Mouse (Mus musculus): ENCODE measurements around the gene Ninj2. TPM values are rescaled to one million over a fixed set of nuclear protein-coding genes. Genes with fewer than 3 reads are reported as not detected.

The Ninj2 gene
- polyA plus RNA-seq, 1 experiment = not detected

- H3K9me3 ChIP-seq = no peaks in the 10 kb centered on the region
- H3K36me3 ChIP-seq (replicated peaks; ENCODE audit: low read length) = no peaks in the 10 kb centered on the region
- H3K4me1 ChIP-seq = peaks cover 31% of the 10 kb centered on the region
- TF ChIP-seq GATA1 (IDR thresholded peaks at IDR 0.05; ENCODE audit: borderline replicate concordance, low read length) (no peak), FLI1 (IDR thresholded peaks at IDR 0.05; ENCODE audit: low read length) (no peak)
- H3K4me3 ChIP-seq (replicated peaks) = no peak overlapping the region
- H3K27me3 ChIP-seq (replicated peaks) = no peaks in the 10 kb centered on the region
Measured at GRCm38 (mm10) chr6:120090712-120091248, 2.4 kb upstream of the Ninj2 start.

- Histone ChIP-seq H3K36me3 (replicated peaks; ENCODE audit: low read length) (no peaks in the 10 kb centered on the region), H3K27me3 (replicated peaks) (no peaks in the 10 kb centered on the region), H3K4me3 (replicated peaks) (no peak overlapping the region), H3K9me3 (no peaks in the 10 kb centered on the region), H3K4me1 (peaks cover 33% of the 10 kb centered on the region)
- TF ChIP-seq GATA1 (IDR thresholded peaks at IDR 0.05; ENCODE audit: borderline replicate concordance, low read length) (no peak), FLI1 (IDR thresholded peaks at IDR 0.05; ENCODE audit: low read length) (no peak)
Measured at GRCm38 (mm10) chr6:120091956-120092355, 1.2 kb upstream of the Ninj2 start.

DNA sequence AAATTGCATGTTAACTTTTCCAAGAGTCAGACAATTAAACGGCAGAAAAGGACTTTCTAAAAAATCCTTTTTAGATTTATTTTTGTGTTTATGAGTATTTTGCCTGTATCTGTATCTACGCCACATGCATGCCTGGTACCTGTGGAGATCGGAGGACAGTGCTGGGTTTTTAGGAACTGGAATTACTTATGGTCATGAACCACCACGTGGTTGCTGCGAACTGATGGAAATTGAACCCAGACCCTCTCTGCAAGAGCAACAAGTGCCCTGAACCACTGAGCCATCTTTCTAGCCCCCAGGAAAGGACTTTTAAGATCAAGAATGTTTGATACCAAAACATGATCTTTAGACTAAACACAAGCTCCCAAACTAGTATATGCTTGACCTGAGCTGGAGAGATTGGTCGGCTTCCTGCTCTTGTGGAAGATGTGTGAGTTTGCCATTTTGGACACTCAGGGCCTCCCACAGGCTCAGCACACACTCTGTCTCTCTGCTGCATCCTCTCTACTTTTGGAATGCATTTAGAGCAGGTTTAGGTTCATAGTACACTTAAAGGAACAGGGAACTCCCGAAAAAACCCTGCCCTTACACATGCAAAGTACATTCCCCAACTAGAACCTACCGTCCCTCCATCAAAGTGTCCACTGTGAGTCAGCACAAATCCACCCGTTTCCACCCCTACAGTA, 1.1 kb downstream of the Ninj2 start:
- TF ChIP-seq FLI1 (IDR thresholded peaks at IDR 0.05; ENCODE audit: low read length) (no peak), GATA1 (IDR thresholded peaks at IDR 0.05; ENCODE audit: borderline replicate concordance, low read length) (no peak)
- no peaks in the 10 kb centered on the region for H3K36me3 ChIP-seq (replicated peaks; ENCODE audit: low read length)
- peaks cover 38% of the 10 kb centered on the region for H3K4me1 ChIP-seq
- no peak overlapping the region for H3K4me3 ChIP-seq (replicated peaks)
- H3K9me3 ChIP-seq = no peaks in the 10 kb centered on the region
- H3K27me3 ChIP-seq (replicated peaks) = no peaks in the 10 kb centered on the region

- H3K36me3 ChIP-seq (replicated peaks; ENCODE audit: low read length) = no peaks in the 10 kb centered on the region
- peaks cover 38% of the 10 kb centered on the region for H3K4me1 ChIP-seq
- TF ChIP-seq FLI1 (IDR thresholded peaks at IDR 0.05; ENCODE audit: low read length) (no peak), GATA1 (IDR thresholded peaks at IDR 0.05; ENCODE audit: borderline replicate concordance, low read length) (no peak)
- no peak overlapping the region for H3K4me3 ChIP-seq (replicated peaks)
- H3K27me3 ChIP-seq (replicated peaks) = no peaks in the 10 kb centered on the region
- H3K9me3 ChIP-seq = no peaks in the 10 kb centered on the region
Measured at GRCm38 (mm10) chr6:120095096-120095495, 1.9 kb downstream of the Ninj2 start.

GRCm38 (mm10) chr6:120095501-120095900, 2.4 kb downstream of the Ninj2 start:
- Histone ChIP-seq H3K4me3 (replicated peaks) (no peak overlapping the region), H3K4me1 (peaks cover 38% of the 10 kb centered on the region), H3K36me3 (replicated peaks; ENCODE audit: low read length) (no peaks in the 10 kb centered on the region), H3K9me3 (no peaks in the 10 kb centered on the region), H3K27me3 (replicated peaks) (no peaks in the 10 kb centered on the region)
- no peak for TF ChIP-seq FLI1 (IDR thresholded peaks at IDR 0.05; ENCODE audit: low read length)
- TF ChIP-seq GATA1 (IDR thresholded peaks at IDR 0.05; ENCODE audit: borderline replicate concordance, low read length) = no peak

DNA sequence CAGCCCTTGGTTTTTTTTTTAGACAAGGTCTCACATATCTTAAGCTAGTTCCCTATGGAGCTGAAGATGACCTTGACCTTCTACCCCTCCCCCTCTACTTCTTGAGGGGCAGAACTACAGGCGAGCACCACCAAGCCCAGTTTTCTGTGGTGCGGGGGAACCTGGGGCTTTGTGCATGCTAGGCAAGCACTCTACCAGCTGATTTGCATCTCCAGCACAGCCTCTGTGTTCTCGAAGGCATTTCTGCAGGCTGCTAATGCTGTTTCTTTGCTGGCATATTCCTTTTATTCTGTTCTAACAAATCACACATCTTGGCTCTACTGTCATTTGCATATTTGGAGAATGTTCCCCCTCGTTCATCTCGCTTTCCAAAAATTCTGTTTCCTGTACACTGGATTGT, 6.2 kb downstream of the Ninj2 start:
- peaks cover 33% of the 10 kb centered on the region for H3K4me1 ChIP-seq
- no peaks in the 10 kb centered on the region for H3K36me3 ChIP-seq (replicated peaks; ENCODE audit: low read length)
- TF ChIP-seq FLI1 (IDR thresholded peaks at IDR 0.05; ENCODE audit: low read length) (no peak), GATA1 (IDR thresholded peaks at IDR 0.05; ENCODE audit: borderline replicate concordance, low read length) (no peak)

DNA sequence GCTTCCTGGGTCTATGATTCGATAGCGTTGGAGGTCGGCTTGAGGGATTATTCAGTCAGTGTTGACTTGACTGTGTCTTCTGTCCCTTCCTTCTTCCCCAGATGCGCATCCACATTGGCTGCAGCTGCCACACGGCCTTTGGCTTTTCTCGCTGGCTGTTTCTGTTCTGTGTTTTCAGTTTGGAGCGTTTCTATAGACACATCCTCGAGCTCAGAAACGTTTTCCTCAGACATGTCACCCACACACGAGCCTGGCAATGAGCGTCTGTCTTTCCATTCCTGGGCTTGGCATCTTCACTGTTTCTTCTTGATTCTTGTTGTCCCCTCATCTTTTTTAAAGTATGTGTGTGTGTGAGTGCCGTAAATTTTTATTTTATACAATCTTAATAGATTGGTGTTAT, 8.1 kb downstream of the Ninj2 start:
- H3K4me1 ChIP-seq = peaks cover 28% of the 10 kb centered on the region
- H3K9me3 ChIP-seq = peaks cover 2% of the 10 kb centered on the region
- TF ChIP-seq GATA1 (IDR thresholded peaks at IDR 0.05; ENCODE audit: borderline replicate concordance, low read length) = no peak
- TF ChIP-seq FLI1 (IDR thresholded peaks at IDR 0.05; ENCODE audit: low read length) = no peak

More for the DNA sequence above, 6.2 kb downstream of the Ninj2 start:
- no peaks in the 10 kb centered on the region for H3K9me3 ChIP-seq
- H3K27me3 ChIP-seq (replicated peaks) = no peaks in the 10 kb centered on the region
- H3K4me3 ChIP-seq (replicated peaks) = no peak overlapping the region

GRCm38 (mm10) chr6:120101996-120102395, 8.8 kb downstream of the Ninj2 start:
- peaks cover 7% of the 10 kb centered on the region for H3K9me3 ChIP-seq
- H3K27me3 ChIP-seq (replicated peaks) = no peaks in the 10 kb centered on the region
- TF ChIP-seq GATA1 (IDR thresholded peaks at IDR 0.05; ENCODE audit: borderline replicate concordance, low read length) (no peak), FLI1 (IDR thresholded peaks at IDR 0.05; ENCODE audit: low read length) (no peak)
- H3K4me3 ChIP-seq (replicated peaks) = no peak overlapping the region
- peaks cover 28% of the 10 kb centered on the region for H3K4me1 ChIP-seq
- no peaks in the 10 kb centered on the region for H3K36me3 ChIP-seq (replicated peaks; ENCODE audit: low read length)

More for the DNA sequence above, 8.1 kb downstream of the Ninj2 start:
- Histone ChIP-seq H3K27me3 (replicated peaks) (no peaks in the 10 kb centered on the region), H3K36me3 (replicated peaks; ENCODE audit: low read length) (no peaks in the 10 kb centered on the region), H3K4me3 (replicated peaks) (no peak overlapping the region)

GRCm38 (mm10) chr6:120103104-120103503, 10.0 kb downstream of the Ninj2 start:
- Histone ChIP-seq H3K9me3 (peaks cover 7% of the 10 kb centered on the region), H3K27me3 (replicated peaks) (no peaks in the 10 kb centered on the region), H3K36me3 (replicated peaks; ENCODE audit: low read length) (no peaks in the 10 kb centered on the region), H3K4me3 (replicated peaks) (no peak overlapping the region), H3K4me1 (peaks cover 28% of the 10 kb centered on the region)
- no peak for TF ChIP-seq FLI1 (IDR thresholded peaks at IDR 0.05; ENCODE audit: low read length)
- no peak for TF ChIP-seq GATA1 (IDR thresholded peaks at IDR 0.05; ENCODE audit: borderline replicate concordance, low read length)

- TF ChIP-seq GATA1 (IDR thresholded peaks at IDR 0.05; ENCODE audit: borderline replicate concordance, low read length) (no peak), FLI1 (IDR thresholded peaks at IDR 0.05; ENCODE audit: low read length) (no peak)
- Histone ChIP-seq H3K4me1 (peaks cover 48% of the 10 kb centered on the region), H3K36me3 (replicated peaks; ENCODE audit: low read length) (no peaks in the 10 kb centered on the region), H3K9me3 (peaks cover 7% of the 10 kb centered on the region), H3K4me3 (replicated peaks) (no peak overlapping the region), H3K27me3 (replicated peaks) (no peaks in the 10 kb centered on the region)
Measured at GRCm38 (mm10) chr6:120105055-120105454, 11.9 kb downstream of the Ninj2 start.

All from megakaryocyte, embryonic 14.5 days (primary cell).